Mouse (Mus musculus) neural tube, embryonic 15.5 days (tissue): ENCODE results near the gene Prkn. TPM values are rescaled to one million over a fixed set of nuclear protein-coding genes. Genes with fewer than 3 reads are reported as not detected.

Experiments
- ATAC-seq: fragments of 200-750 bp; cut with Nextera tagmentation; 2 replicates; pipeline ENCODE4 v1.8.0; 2017; ENCODE audit warnings: mild to moderate bottlenecking, moderate TSS enrichment, moderate library complexity; ENCODE audit not compliant: low FRiP score
- H3K27ac ChIP-seq: fragments of 300-500 bp; sonication (generic); replicated peaks from 2 replicates; pipeline ENCODE4 v1.5.1; 2015; ENCODE audit warnings: mild to moderate bottlenecking, inconsistent platforms
- H3K27me3 ChIP-seq: fragments of 300-500 bp; sonication (generic); replicated peaks from 2 replicates; pipeline ENCODE4 v1.6.1; 2015; ENCODE audit warnings: inconsistent platforms
- H3K36me3 ChIP-seq: fragments of 300-500 bp; sonication (generic); 2 replicates; pipeline ENCODE4 v1.6.1; 2015; ENCODE audit warnings: inconsistent platforms
- H3K4me1 ChIP-seq: fragments of 300-500 bp; sonication (generic); 2 replicates; pipeline ENCODE4 v1.6.1; 2015; ENCODE audit warnings: inconsistent platforms
- H3K4me2 ChIP-seq: fragments of 300-500 bp; sonication (generic); 2 replicates; pipeline ENCODE4 v1.6.1; 2015; ENCODE audit warnings: inconsistent platforms, mild to moderate bottlenecking, moderate library complexity
- H3K4me3 ChIP-seq: fragments of 300-500 bp; sonication (generic); replicated peaks from 2 replicates; pipeline ENCODE4 v1.5.1; 2015; ENCODE audit warnings: mild to moderate bottlenecking, inconsistent platforms
- H3K9ac ChIP-seq: fragments of 300-500 bp; sonication (generic); replicated peaks from 2 replicates; pipeline ENCODE4 v1.6.1; 2015; ENCODE audit warnings: mild to moderate bottlenecking, inconsistent platforms
- H3K9me3 ChIP-seq: fragments of 300-500 bp; sonication (generic); replicated peaks from 2 replicates; pipeline ENCODE4 v1.6.1; 2016; ENCODE audit warnings: inconsistent platforms
- WGBS: fragments of 180-500 bp; shearing (Covaris S2); methylation state at CpG from one replicate; pipeline ENCODE4 v1.1.7; 2015; ENCODE audit warnings: mixed read lengths; 5-methylcytosine and 5-hydroxymethylcytosine counted together
- polyA plus RNA-seq: library from polyadenylated mRNA; unstranded; fragments of >200 nt; fragmentation: Nextera tagmentation; extraction: Ambion mirVana; gene quantifications from 2 replicates; pipeline ENCODE4 v1.2.1, GENCODE M21; 2015

The Prkn gene
- 4.8 and 5.8 TPM in 2 replicates for polyA plus RNA-seq

GRCm38 (mm10) chr17:10840148-10840707 is at the start of gene Prkn, which contains the start of gene Pacrg:
Gene Prkn (plus strand): TSS chr17:10840384.
Gene Pacrg (minus strand): TSS chr17:10840311.
- Histone ChIP-seq H3K36me3 (no peaks in the 10 kb centered on the region), H3K4me1 (peaks cover 13% of the 10 kb centered on the region), H3K27me3 (0 out of 2 replicates have a peak, but pooled peaks cover 2% of the 10 kb centered on the region), H3K27ac (peak within 1 kb of the TSS; percentile 90), H3K9ac (peak within 1 kb of the TSS; percentile 74), H3K4me3 (peak within 1 kb of the TSS; percentile 61), H3K4me2 (peak within 1 kb of the TSS; percentile 77), H3K9me3 (no peaks in the 10 kb centered on the region)
- WGBS: 0% methylated on average over 55 of the region's 58 CpGs
- ATAC-seq: peak; percentile 95

- no peak overlapping the region for H3K9ac ChIP-seq
- no peaks in the 10 kb centered on the region for H3K9me3 ChIP-seq
- WGBS: 39% methylated on average over 3 of the region's 3 CpGs
- no peak overlapping the region for H3K4me3 ChIP-seq
- H3K36me3 ChIP-seq: no peaks in the 10 kb centered on the region
- no peaks in the 10 kb centered on the region for H3K27me3 ChIP-seq
- no peak for ATAC-seq
- no peaks in the 10 kb centered on the region; the same call in 1 of the 2 replicates for H3K4me1 ChIP-seq
- no peak overlapping the region for H3K27ac ChIP-seq
- H3K4me2 ChIP-seq: no peak overlapping the region
Measured at GRCm38 (mm10) chr17:10791661-10792060, 48.5 kb upstream of the Prkn start.

- H3K27me3 ChIP-seq: no peaks in the 10 kb centered on the region
- no peaks in the 10 kb centered on the region for H3K9me3 ChIP-seq
- 68% methylated on average over 4 of the region's 4 CpGs for WGBS
- H3K4me3 ChIP-seq: no peak overlapping the region
- H3K36me3 ChIP-seq: no peaks in the 10 kb centered on the region
- ATAC-seq: no peak
- H3K9ac ChIP-seq: no peak overlapping the region
- no peak overlapping the region for H3K4me2 ChIP-seq
- no peak overlapping the region for H3K27ac ChIP-seq
- no peaks in the 10 kb centered on the region for H3K4me1 ChIP-seq
Measured at GRCm38 (mm10) chr17:10806692-10807091, 33.5 kb upstream of the Prkn start.

GRCm38 (mm10) chr17:10807261-10807998 is 32.8 kb upstream of the Prkn start:
- H3K9ac ChIP-seq: no peak overlapping the region
- no peak overlapping the region for H3K27ac ChIP-seq
- no peak overlapping the region for H3K4me2 ChIP-seq
- no peaks in the 10 kb centered on the region for H3K4me1 ChIP-seq
- no peaks in the 10 kb centered on the region for H3K36me3 ChIP-seq
- 58% methylated on average over 13 of the region's 13 CpGs for WGBS
- no peak for ATAC-seq
- H3K9me3 ChIP-seq: no peaks in the 10 kb centered on the region
- H3K27me3 ChIP-seq: no peaks in the 10 kb centered on the region
- H3K4me3 ChIP-seq: no peak overlapping the region

- H3K9me3 ChIP-seq: no peaks in the 10 kb centered on the region
- no peaks in the 10 kb centered on the region for H3K27me3 ChIP-seq
- ATAC-seq: no peak
- 81% methylated on average over 2 of the region's 2 CpGs for WGBS
- no peak overlapping the region for H3K9ac ChIP-seq
- no peaks in the 10 kb centered on the region for H3K4me1 ChIP-seq
- H3K4me3 ChIP-seq: no peak overlapping the region
- H3K27ac ChIP-seq: no peak overlapping the region
- H3K36me3 ChIP-seq: no peaks in the 10 kb centered on the region
- no peak overlapping the region for H3K4me2 ChIP-seq
Measured at GRCm38 (mm10) chr17:10808571-10808970, 31.6 kb upstream of the Prkn start.

GRCm38 (mm10) chr17:10818971-10819370 is 21.2 kb upstream of the Prkn start:
- WGBS: 76% methylated on average over 4 of the region's 4 CpGs
- Histone ChIP-seq H3K9ac (no peak overlapping the region), H3K27me3 (no peaks in the 10 kb centered on the region), H3K4me2 (no peak overlapping the region), H3K4me1 (no peaks in the 10 kb centered on the region), H3K36me3 (no peaks in the 10 kb centered on the region), H3K9me3 (no peaks in the 10 kb centered on the region), H3K4me3 (no peak overlapping the region), H3K27ac (no peak overlapping the region)
- ATAC-seq: no peak

GRCm38 (mm10) chr17:10840731-10841201 is 582 bp downstream of the Prkn start:
- Histone ChIP-seq H3K36me3 (no peaks in the 10 kb centered on the region), H3K27ac (peak overlapping the region; percentile 90), H3K4me1 (peaks cover 13% of the 10 kb centered on the region), H3K9ac (peak overlapping the region; percentile 74), H3K4me3 (peak overlapping the region; percentile 61), H3K4me2 (peak overlapping the region; percentile 74), H3K9me3 (no peaks in the 10 kb centered on the region), H3K27me3 (0 out of 2 replicates have a peak, but pooled peaks cover 2% of the 10 kb centered on the region)
- peak; percentile 47 for ATAC-seq
- 3% methylated on average over 20 of the region's 20 CpGs for WGBS

GRCm38 (mm10) chr17:10854207-10854606 is 14.0 kb downstream of the Prkn start:
- Histone ChIP-seq H3K4me3 (no peak overlapping the region), H3K9me3 (no peaks in the 10 kb centered on the region), H3K9ac (no peak overlapping the region), H3K27me3 (no peaks in the 10 kb centered on the region), H3K4me2 (no peak overlapping the region), H3K27ac (no peak overlapping the region), H3K36me3 (no peaks in the 10 kb centered on the region), H3K4me1 (no peaks in the 10 kb centered on the region)
- ATAC-seq: no peak
- WGBS: 82% methylated on average over 3 of the region's 3 CpGs

- Histone ChIP-seq H3K9me3 (no peaks in the 10 kb centered on the region), H3K4me1 (no peaks in the 10 kb centered on the region), H3K9ac (no peak overlapping the region), H3K4me2 (no peak overlapping the region), H3K27me3 (no peaks in the 10 kb centered on the region), H3K4me3 (no peak overlapping the region), H3K27ac (no peak overlapping the region), H3K36me3 (no peaks in the 10 kb centered on the region)
- no peak for ATAC-seq
- 88% methylated on average over 7 of the region's 7 CpGs for WGBS
Measured at GRCm38 (mm10) chr17:10874208-10875187, 34.3 kb downstream of the Prkn start.

- Histone ChIP-seq H3K4me1 (no peaks in the 10 kb centered on the region), H3K4me2 (no peak overlapping the region), H3K27me3 (no peaks in the 10 kb centered on the region), H3K4me3 (no peak overlapping the region), H3K9me3 (no peaks in the 10 kb centered on the region), H3K36me3 (no peaks in the 10 kb centered on the region), H3K27ac (no peak overlapping the region), H3K9ac (no peak overlapping the region)
- 86% methylated on average over 5 of the region's 5 CpGs for WGBS
- ATAC-seq: no peak
Measured at GRCm38 (mm10) chr17:10878986-10879385, 38.8 kb downstream of the Prkn start.

GRCm38 (mm10) chr17:10882260-10882659 is 42.1 kb downstream of the Prkn start:
- no peak for ATAC-seq
- no peaks in the 10 kb centered on the region for H3K36me3 ChIP-seq
- no peaks in the 10 kb centered on the region for H3K9me3 ChIP-seq
- WGBS: 81% methylated on average over 1 of the region's 1 CpGs
- H3K4me2 ChIP-seq: no peak overlapping the region
- no peak overlapping the region for H3K4me3 ChIP-seq
- no peaks in the 10 kb centered on the region for H3K4me1 ChIP-seq
- no peak overlapping the region for H3K9ac ChIP-seq
- no peak overlapping the region for H3K27ac ChIP-seq
- H3K27me3 ChIP-seq: no peaks in the 10 kb centered on the region
